Mouse (Mus musculus) layer of hippocampus, adult 9-11 months (tissue): ENCODE results near the gene Pde4b.
A peak's percentile ranks its signal among the peaks of the same experiment; 100 is the strongest.

Experiments
- DNase-seq: peaks from one replicate; pipeline ENCODE4 v3.0.0; 2022

The Pde4b gene

GRCm38 (mm10) chr4:102512940-102513339, 425.6 kb downstream of the Pde4b start:
- no peak for DNase-seq

GRCm38 (mm10) chr4:102513514-102513913, 426.2 kb downstream of the Pde4b start:
- no peak for DNase-seq

DNA sequence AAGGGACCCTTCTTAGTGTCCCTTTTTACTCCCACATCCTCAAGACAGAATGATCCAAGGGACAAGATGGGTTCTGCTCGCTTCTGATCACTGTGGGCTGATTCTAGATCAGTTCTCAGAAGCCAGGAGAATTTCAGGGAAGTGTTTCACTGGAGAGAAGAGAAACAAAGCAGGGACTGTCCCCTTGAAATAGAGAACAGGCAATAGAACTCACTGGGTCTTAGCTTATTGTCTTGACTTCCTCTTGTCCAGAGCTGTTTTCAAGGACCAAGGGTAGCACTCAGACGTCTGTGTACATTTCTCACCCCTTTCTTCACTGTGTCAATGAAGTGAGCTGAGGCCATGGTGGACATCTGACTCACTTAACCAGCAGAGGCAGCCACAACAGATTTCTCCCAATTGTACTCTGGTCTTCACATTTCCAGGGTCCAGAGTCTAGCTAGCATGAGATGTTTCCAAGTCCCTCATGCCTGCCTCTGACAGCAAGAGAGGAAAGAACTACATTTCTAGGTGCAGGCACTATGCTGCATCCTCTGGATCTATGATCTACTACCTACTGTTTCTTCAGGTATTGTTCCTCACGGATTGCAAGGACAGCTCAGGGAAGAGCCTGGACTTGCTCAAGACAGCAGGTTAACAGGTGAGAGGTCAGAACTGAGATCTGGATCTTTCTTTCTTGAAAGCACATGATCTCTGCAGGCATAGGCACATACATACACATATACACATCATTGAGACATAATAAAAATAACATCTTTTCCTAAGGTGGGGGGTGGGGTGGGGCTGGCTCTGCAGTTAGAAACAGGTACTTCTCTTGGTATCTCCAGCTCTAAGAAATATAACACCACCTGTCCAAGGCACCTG, 427.9 kb downstream of the Pde4b start:
- DNase-seq = no peak

DNA sequence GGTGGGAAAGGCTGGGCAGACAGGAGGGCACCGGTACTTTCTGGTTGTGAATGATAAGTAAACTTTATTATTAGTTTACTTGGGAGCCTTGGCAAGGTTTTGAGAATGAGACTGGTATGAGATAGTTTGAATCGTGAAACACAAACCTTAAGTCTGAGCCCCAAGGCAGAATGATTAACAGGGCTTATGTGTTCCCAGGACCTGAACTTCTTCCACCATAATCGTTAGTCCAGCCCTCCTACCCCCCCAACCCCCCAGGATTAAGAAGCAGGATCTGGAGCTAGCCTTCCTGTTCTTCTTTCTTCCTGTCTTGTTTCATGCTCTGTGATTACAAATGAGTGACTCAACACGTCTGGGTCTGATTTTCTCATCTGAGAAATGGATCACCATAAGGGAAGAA, 429.1 kb downstream of the Pde4b start:
- no peak for DNase-seq

- DNase-seq = peak; percentile 72
Observed at GRCm38 (mm10) chr4:102516982-102517630, 429.8 kb downstream of the Pde4b start.

DNA sequence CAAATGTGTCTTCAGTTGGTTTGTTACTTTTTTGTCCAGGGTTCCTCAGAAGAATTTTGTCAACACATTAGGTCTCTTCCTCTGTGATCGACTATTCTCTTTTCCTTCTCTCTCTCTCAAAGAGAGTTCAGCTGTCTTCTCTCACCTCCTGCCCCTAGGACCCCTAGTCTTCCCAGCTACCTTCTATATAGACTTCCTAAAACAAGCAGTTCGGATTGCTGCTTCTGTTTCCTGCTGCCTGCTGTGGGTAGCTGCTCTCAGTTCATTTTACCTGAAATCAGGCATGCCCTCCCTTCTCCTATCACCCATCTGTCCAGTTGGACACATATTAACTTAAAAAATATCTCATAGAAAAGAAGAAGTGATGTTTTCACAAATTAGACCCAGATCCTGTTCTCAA, 430.3 kb downstream of the Pde4b start:
- DNase-seq = no peak

DNA sequence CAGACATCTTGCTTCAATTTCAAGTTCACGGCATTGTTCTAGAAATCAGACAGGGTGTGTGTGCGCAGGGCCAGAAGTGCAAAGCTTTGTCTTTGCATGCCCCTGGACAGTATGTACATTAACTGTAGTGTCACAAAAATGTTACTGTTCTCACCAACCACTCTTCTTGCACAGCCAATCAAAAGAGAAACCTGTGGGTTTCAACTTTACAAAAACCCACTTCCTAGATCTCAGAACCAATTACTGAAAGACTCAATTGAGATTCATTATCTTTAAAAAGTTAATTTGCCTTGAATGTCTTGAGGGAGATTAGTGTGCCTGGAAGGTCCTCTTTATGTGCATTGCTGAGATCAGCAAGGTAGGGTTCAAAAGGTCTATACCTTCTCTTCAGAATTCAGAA, 431.0 kb downstream of the Pde4b start:
- no peak for DNase-seq

GRCm38 (mm10) chr4:102520669-102521261, 433.4 kb downstream of the Pde4b start:
- DNase-seq = no peak

- no peak for DNase-seq
Observed at GRCm38 (mm10) chr4:102521434-102521833, 434.1 kb downstream of the Pde4b start.

GRCm38 (mm10) chr4:102527361-102527760, 440.0 kb downstream of the Pde4b start:
- DNase-seq = no peak

DNA sequence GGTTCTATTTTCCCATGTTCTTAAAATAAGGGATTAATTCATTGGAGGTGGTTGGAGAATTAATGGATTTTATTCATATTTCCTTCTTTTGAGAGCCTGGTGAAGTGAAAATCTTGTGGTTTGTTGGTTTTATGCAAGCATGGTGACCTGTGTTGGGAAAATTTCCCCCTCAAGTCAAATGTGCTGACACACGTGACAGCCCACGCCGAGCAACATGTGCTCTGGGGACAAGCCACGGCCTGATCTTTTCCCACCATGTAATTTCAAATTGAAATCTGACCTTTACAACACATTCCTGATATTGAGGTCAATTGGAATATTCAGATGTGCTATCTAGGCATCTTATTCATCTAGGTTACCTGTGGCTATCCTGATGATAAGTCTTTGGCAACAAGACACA, 443.5 kb downstream of the Pde4b start:
- no peak for DNase-seq

GRCm38 (mm10) chr4:102531729-102532128, 444.4 kb downstream of the Pde4b start:
- DNase-seq = no peak

DNA sequence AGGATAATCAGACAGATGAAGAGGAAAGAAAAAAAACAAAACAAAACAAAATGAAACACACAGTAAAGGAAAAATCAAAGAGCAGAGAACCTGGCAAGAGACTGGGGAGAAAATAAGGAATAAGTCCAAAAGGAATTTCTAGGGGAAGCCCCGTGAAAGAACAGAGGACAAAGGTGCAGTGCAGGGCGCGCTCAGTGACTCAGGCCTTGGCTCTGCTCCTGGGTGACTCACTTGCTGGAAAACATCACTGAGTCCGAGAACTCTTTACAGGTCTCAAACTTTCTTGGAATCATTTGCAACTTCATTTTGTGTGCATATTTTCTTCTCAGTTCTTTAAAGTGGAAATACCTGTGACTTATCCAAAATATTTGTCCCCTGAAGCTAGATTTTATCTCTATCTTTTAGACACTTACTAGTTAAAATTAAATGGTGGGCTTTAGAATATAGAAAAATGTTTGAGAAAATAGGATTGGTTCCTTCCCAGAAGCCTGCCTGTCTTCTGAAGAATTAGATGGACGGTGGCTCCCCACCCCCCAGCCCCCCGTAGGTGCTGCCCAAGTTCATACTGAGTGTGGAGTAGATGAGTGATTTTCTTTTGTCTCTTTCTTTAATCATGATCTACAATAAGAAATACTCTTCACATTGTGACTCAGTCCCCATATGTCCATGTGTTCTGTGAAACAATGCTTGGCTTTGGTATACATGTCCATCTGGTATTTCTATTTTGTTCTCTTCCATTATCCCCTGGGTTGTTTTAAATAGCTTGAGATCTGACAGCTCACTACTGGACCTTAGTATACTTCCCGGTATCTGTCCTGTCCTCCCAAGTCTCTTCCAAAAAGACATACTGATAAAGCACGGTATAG, 446.1 kb downstream of the Pde4b start:
- DNase-seq = peak; percentile 44

DNA sequence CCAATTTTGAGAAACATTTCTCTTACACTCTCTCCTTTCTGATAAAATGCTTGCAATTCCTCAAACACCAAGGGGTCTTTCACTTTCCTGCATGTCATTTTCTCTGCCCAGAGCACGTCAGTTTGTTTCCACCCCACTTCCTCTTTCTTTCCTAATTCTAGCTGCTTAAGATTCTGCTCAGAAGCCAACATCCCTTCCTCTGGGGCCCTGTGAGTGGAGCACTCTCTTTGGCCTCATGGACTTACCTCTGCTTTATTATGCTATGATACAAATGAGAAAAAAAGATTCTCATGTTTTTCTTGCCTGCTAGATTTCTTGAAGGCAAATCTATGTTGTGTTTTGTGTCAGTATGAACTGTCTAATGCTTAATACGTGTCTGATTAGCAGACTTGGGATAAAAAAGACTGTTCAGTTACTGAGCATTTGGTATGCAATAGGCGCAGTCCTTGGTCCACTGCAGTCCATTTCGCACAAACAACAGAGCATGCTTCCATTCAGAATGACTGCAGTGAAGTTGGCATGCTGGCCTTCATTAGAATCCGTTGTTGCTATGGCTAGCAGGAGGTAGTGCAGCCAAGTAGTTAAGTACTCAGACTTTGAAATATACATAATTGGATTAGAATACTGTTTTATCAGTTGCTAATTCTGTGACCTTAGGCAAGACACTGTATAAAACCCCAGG, 446.8 kb downstream of the Pde4b start:
- DNase-seq = peak; percentile 55

GRCm38 (mm10) chr4:102535886-102536285, 448.5 kb downstream of the Pde4b start:
- no peak for DNase-seq

- DNase-seq = no peak
Observed at GRCm38 (mm10) chr4:102538266-102538665, 450.9 kb downstream of the Pde4b start.

DNA sequence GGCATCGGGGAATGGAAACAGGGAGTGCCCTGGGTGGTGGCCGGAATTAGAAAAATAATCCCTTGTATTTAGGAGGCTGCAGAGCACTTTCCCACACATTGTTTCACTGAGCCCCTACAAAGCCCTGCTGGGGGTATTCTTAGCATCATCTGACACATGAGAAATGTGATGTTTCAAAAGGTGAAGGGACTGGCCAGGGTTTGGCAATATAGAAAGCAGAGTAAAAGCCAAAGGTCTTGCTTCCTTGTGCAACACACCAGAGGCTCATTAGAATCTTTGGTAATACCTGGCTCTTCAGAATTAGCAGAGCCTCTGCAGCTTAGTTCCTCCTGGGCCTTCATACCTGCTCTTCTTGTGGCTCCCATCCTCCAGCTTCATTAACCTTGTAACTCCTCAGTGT, 451.4 kb downstream of the Pde4b start:
- no peak for DNase-seq

- no peak for DNase-seq
Observed at GRCm38 (mm10) chr4:102539598-102540180, 452.3 kb downstream of the Pde4b start.

GRCm38 (mm10) chr4:102542976-102543375, 455.6 kb downstream of the Pde4b start:
- DNase-seq = no peak

GRCm38 (mm10) chr4:102545226-102545625, 457.9 kb downstream of the Pde4b start:
- DNase-seq = no peak

- DNase-seq = no peak
Observed at GRCm38 (mm10) chr4:102555566-102555965, 468.2 kb downstream of the Pde4b start.

GRCm38 (mm10) chr4:102557006-102557405, 469.7 kb downstream of the Pde4b start:
- DNase-seq = no peak
